Mouse (Mus musculus): ENCODE measurements around the gene Padi2. TPM values are rescaled to one million over a fixed set of nuclear protein-coding genes. Genes with fewer than 3 reads are reported as not detected.

Padi2 gene
- polyA plus RNA-seq, 1 experiment from 2014 or later, result 1.2 TPM

DNA sequence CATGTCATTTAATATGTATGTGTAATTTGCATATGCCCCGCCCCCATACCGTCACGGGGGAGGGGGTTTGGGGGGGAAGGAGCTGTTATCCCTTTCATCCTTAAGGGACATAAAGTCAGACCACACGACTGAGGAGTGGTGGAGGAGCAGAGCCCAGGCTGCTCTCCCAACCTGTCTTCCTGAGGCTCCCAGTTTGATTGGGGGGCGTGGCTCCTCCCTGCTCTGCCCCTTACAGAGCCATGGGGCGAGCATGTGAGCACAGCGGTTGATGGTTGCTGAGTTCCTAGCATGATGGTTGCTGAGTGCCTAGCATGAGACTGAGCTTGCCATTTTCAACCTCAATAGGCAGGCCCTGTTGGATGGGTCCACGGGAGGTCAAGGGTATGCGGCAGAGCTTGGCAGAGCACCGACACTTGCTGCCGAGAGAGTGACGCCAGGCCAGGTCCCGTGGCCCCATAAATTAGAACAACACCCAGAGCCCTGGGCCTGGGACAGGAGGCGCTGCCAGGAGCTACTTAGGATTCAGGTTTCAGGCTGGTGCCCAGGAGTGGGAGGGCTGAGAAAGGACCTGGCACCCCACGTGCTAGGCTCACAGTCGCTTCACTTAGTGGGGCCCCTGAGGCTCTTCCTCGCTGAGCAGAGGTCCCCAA is 4.6 kb downstream of the Padi2 start:
- 39% methylated on average over 17 of the region's 17 CpGs for WGBS
- Histone ChIP-seq H3K36me3 (no peaks in the 10 kb centered on the region), H3K27ac (no peak overlapping the region), H3K9me3 (replicated peaks) (no peaks in the 10 kb centered on the region), H3K4me1 (replicated peaks) (peaks cover 10% of the 10 kb centered on the region), H3K27me3 (peaks cover 41% of the 10 kb centered on the region), H3K4me2 (no peak overlapping the region), H3K4me3 (no peak overlapping the region), H3K9ac (no peak overlapping the region)
- ATAC-seq (replicated peaks; ENCODE audit: insufficient number of reproducible peaks, insufficient read depth, low FRiP score, low read depth), result no peak

DNA sequence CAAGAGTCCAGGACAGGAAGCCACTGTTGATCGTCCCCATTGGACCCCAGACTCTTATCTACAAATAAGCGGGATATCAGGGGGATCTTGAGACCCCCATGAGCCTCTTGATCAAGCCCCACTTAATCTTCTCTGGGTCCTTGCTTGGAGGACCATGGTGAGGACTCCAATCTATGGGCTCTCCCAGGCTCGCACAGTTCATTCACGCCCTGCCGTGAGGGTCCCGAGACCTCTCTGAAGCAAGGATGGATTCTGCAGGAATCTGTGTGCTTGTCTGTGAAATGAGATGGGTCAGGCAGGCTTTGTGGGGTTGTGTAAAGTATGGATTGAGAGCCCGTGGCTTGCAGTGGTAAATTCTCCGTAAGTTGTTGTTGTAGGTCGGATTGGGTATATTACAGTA is 5.3 kb downstream of the Padi2 start:
- no peak overlapping the region for H3K27ac ChIP-seq
- peaks cover 4% of the 10 kb centered on the region for H3K4me1 ChIP-seq (replicated peaks)
- no peaks in the 10 kb centered on the region for H3K9me3 ChIP-seq (replicated peaks)
- no peak overlapping the region for H3K4me2 ChIP-seq
- H3K9ac ChIP-seq, result no peak overlapping the region
- no peak overlapping the region for H3K4me3 ChIP-seq
- H3K36me3 ChIP-seq, result no peaks in the 10 kb centered on the region
- WGBS, result 87% methylated on average over 9 of the region's 9 CpGs
- no peak for ATAC-seq (replicated peaks; ENCODE audit: insufficient number of reproducible peaks, insufficient read depth, low FRiP score, low read depth)
- H3K27me3 ChIP-seq, result peaks cover 37% of the 10 kb centered on the region

DNA sequence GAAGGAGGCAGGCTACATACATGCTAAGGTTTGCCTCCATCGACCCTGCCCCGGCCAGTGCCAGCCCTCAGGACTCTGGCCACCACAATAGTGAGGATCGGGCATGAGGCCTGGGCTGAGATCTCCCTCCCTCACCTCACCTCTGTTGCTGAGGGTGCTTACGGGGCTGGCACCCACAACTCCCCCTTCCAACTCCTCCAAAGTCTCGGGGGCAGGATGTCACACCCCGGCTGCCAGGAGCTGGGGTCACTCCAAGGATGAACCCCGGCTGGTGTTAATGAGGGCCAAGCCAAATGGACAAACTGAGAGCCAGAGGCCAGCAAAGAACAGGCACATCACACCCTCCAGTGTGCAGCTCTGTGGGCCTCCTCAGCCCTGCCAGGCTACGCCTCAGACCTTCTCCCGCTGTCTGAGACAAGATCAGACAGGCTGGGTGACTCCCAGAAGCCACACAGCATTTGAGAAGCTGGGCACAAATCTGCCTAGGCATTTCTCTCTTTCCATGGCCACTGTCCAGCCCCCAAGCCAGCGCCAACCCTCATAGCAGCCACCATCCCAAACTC is 6.2 kb downstream of the Padi2 start:
- H3K4me3 ChIP-seq, result no peak overlapping the region
- no peak overlapping the region for H3K9ac ChIP-seq
- WGBS, result 81% methylated on average over 10 of the region's 10 CpGs
- no peak for ATAC-seq (replicated peaks; ENCODE audit: insufficient number of reproducible peaks, insufficient read depth, low FRiP score, low read depth)
- H3K36me3 ChIP-seq, result no peaks in the 10 kb centered on the region
- H3K27ac ChIP-seq, result no peak overlapping the region
- H3K27me3 ChIP-seq, result peaks cover 28% of the 10 kb centered on the region
- H3K9me3 ChIP-seq (replicated peaks), result no peaks in the 10 kb centered on the region
- H3K4me1 ChIP-seq (replicated peaks), result 0 out of 2 replicates have a peak, but pooled peaks cover 3% of the 10 kb centered on the region
- H3K4me2 ChIP-seq, result no peak overlapping the region

- H3K4me2 ChIP-seq, result no peak overlapping the region
- ATAC-seq (replicated peaks; ENCODE audit: insufficient number of reproducible peaks, insufficient read depth, low FRiP score, low read depth), result no peak
- WGBS, result 86% methylated on average over 9 of the region's 9 CpGs
- H3K36me3 ChIP-seq, result no peaks in the 10 kb centered on the region
- no peak overlapping the region for H3K9ac ChIP-seq
- no peaks in the 10 kb centered on the region for H3K9me3 ChIP-seq (replicated peaks)
- H3K4me1 ChIP-seq (replicated peaks), result 0 out of 2 replicates have a peak, but pooled peaks cover 3% of the 10 kb centered on the region
- no peak overlapping the region for H3K4me3 ChIP-seq
- no peak overlapping the region for H3K27ac ChIP-seq
- peaks cover 17% of the 10 kb centered on the region for H3K27me3 ChIP-seq
These were observed 7.4 kb downstream of the Padi2 start for GRCm38 (mm10) chr4:140913565-140913964.

- Histone ChIP-seq H3K4me2 (no peak overlapping the region), H3K9me3 (replicated peaks) (no peaks in the 10 kb centered on the region), H3K27ac (no peak overlapping the region), H3K4me1 (replicated peaks) (0 out of 2 replicates have a peak, but pooled peaks cover 3% of the 10 kb centered on the region), H3K4me3 (no peak overlapping the region), H3K9ac (no peak overlapping the region), H3K27me3 (peaks cover 6% of the 10 kb centered on the region; the same call in 1 of the 2 replicates), H3K36me3 (no peaks in the 10 kb centered on the region)
- no peak for ATAC-seq (replicated peaks; ENCODE audit: insufficient number of reproducible peaks, insufficient read depth, low FRiP score, low read depth)
- 63% methylated on average over 6 of the region's 6 CpGs for WGBS
These were observed 8.6 kb downstream of the Padi2 start for GRCm38 (mm10) chr4:140914731-140915131.

- no peak overlapping the region for H3K4me3 ChIP-seq
- 0 out of 2 replicates have a peak, but pooled peaks cover 3% of the 10 kb centered on the region for H3K4me1 ChIP-seq (replicated peaks)
- 0 out of 2 replicates have a peak, but pooled peaks cover 5% of the 10 kb centered on the region for H3K27me3 ChIP-seq
- no peak for ATAC-seq (replicated peaks; ENCODE audit: insufficient number of reproducible peaks, insufficient read depth, low FRiP score, low read depth)
- no peak overlapping the region for H3K27ac ChIP-seq
- H3K36me3 ChIP-seq, result no peaks in the 10 kb centered on the region
- H3K4me2 ChIP-seq, result no peak overlapping the region
- no peaks in the 10 kb centered on the region for H3K9me3 ChIP-seq (replicated peaks)
- WGBS, result 75% methylated on average over 3 of the region's 3 CpGs
- H3K9ac ChIP-seq, result no peak overlapping the region
These were observed 9.1 kb downstream of the Padi2 start for GRCm38 (mm10) chr4:140915235-140915634.

- Histone ChIP-seq H3K9ac (no peak overlapping the region), H3K9me3 (replicated peaks) (no peaks in the 10 kb centered on the region), H3K4me1 (replicated peaks) (no peaks in the 10 kb centered on the region), H3K4me2 (no peak overlapping the region), H3K36me3 (no peaks in the 10 kb centered on the region), H3K4me3 (no peak overlapping the region), H3K27ac (no peak overlapping the region), H3K27me3 (0 out of 2 replicates have a peak, but pooled peaks cover 5% of the 10 kb centered on the region)
- 88% methylated on average over 5 of the region's 5 CpGs for WGBS
- ATAC-seq (replicated peaks; ENCODE audit: insufficient number of reproducible peaks, insufficient read depth, low FRiP score, low read depth), result no peak
These were observed 10.2 kb downstream of the Padi2 start for GRCm38 (mm10) chr4:140916296-140916695.

DNA sequence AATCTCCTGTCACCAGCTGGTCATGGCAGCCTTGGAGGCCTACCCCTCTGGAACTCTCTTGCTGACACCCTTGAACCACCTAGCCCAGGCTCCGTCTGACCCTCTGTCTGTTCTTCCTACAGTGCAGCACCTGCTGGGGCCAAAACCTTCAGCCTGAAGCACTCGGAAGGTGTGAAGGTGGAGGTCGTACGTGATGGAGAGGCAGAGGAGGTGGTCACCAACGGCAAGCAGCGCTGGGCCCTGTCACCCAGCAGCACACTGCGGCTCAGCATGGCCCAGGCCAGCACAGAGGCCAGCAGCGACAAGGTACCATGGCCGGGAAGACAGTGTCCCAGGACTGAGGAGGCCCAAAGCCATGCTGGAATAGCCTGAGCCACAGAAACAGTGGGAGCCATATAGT is 11.3 kb downstream of the Padi2 start:
- Histone ChIP-seq H3K27ac (no peak overlapping the region), H3K9me3 (replicated peaks) (no peaks in the 10 kb centered on the region), H3K27me3 (no peaks in the 10 kb centered on the region), H3K9ac (no peak overlapping the region), H3K4me1 (replicated peaks) (no peaks in the 10 kb centered on the region), H3K4me2 (no peak overlapping the region), H3K4me3 (no peak overlapping the region), H3K36me3 (no peaks in the 10 kb centered on the region)
- ATAC-seq (replicated peaks; ENCODE audit: insufficient number of reproducible peaks, insufficient read depth, low FRiP score, low read depth), result no peak
- 87% methylated on average over 9 of the region's 9 CpGs for WGBS

- Histone ChIP-seq H3K9me3 (replicated peaks) (no peaks in the 10 kb centered on the region), H3K9ac (no peak overlapping the region), H3K4me2 (no peak overlapping the region), H3K4me3 (no peak overlapping the region), H3K27ac (no peak overlapping the region), H3K4me1 (replicated peaks) (peaks cover 4% of the 10 kb centered on the region; the same call in 1 of the 2 replicates), H3K36me3 (no peaks in the 10 kb centered on the region), H3K27me3 (no peaks in the 10 kb centered on the region)
- 50% methylated on average over 11 of the region's 11 CpGs for WGBS
- no peak for ATAC-seq (replicated peaks; ENCODE audit: insufficient number of reproducible peaks, insufficient read depth, low FRiP score, low read depth)
These were observed 14.1 kb downstream of the Padi2 start for GRCm38 (mm10) chr4:140919974-140920836.

DNA sequence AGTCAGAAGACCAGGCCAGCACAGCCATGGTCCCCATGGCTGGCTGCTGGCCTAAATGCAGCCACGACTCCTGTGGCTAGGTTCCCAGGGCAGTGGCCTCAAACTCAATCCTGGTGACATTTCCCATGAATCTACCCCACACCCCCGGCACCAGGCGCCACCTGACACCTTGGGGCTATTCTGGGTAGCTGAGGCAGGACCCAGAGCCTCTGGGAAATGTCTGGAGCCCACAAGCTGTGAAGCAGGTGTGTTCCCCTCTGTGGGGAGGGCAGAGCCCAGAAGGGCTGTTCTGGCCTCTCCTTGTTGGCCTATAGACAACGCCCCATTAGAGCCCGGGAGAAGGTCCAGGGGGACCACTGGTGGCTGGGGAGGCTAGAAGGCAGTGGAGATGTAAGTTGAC is 16.4 kb downstream of the Padi2 start:
- no peak for ATAC-seq (replicated peaks; ENCODE audit: insufficient number of reproducible peaks, insufficient read depth, low FRiP score, low read depth)
- no peak overlapping the region for H3K4me2 ChIP-seq
- 75% methylated on average over 5 of the region's 5 CpGs for WGBS

GRCm38 (mm10) chr4:140925648-140926047 is 19.5 kb downstream of the Padi2 start:
- Histone ChIP-seq H3K27ac (peak overlapping the region; percentile 79), H3K9ac (peak overlapping the region; percentile 38; the same call in 1 of the 2 replicates)

More for the DNA sequence above, 16.4 kb downstream of the Padi2 start:
- Histone ChIP-seq H3K36me3 (no peaks in the 10 kb centered on the region), H3K27ac (no peak overlapping the region), H3K27me3 (no peaks in the 10 kb centered on the region), H3K9me3 (replicated peaks) (no peaks in the 10 kb centered on the region), H3K9ac (no peak overlapping the region), H3K4me3 (no peak overlapping the region), H3K4me1 (replicated peaks) (peaks cover 25% of the 10 kb centered on the region)

More at GRCm38 (mm10) chr4:140925648-140926047, 19.5 kb downstream of the Padi2 start:
- Histone ChIP-seq H3K36me3 (no peaks in the 10 kb centered on the region), H3K9me3 (replicated peaks) (no peaks in the 10 kb centered on the region), H3K27me3 (no peaks in the 10 kb centered on the region), H3K4me3 (no peak overlapping the region), H3K4me2 (peak overlapping the region; percentile 31), H3K4me1 (replicated peaks) (peaks cover 32% of the 10 kb centered on the region)
- 10% methylated on average over 8 of the region's 8 CpGs for WGBS
- ATAC-seq (replicated peaks; ENCODE audit: insufficient number of reproducible peaks, insufficient read depth, low FRiP score, low read depth), result peak; percentile 71
